Mouse (Mus musculus) brain, embryonic 14.5 days (tissue): Measurements from ENCODE around the gene Fam149b.

ENCODE experiments used
- CTCF ChIP-seq: fragments of 200-500 bp; IDR thresholded peaks from 2 replicates; pipeline ENCODE4 v1.5.1; 2012; ENCODE audit warnings: inconsistent platforms, mild to moderate bottlenecking, moderate library complexity, borderline replicate concordance; ENCODE audit not compliant: insufficient read depth, insufficient read length; ENCODE audit errors: extremely low read depth
- POLR2A ChIP-seq: fragments of 200-500 bp; IDR thresholded peaks from 2 replicates; pipeline ENCODE4 v1.6.1; 2012; ENCODE audit warnings: mild to moderate bottlenecking, inconsistent platforms, borderline replicate concordance; ENCODE audit not compliant: poor library complexity, insufficient read depth, insufficient read length, severe bottlenecking; ENCODE audit errors: extremely low read depth

DNA sequence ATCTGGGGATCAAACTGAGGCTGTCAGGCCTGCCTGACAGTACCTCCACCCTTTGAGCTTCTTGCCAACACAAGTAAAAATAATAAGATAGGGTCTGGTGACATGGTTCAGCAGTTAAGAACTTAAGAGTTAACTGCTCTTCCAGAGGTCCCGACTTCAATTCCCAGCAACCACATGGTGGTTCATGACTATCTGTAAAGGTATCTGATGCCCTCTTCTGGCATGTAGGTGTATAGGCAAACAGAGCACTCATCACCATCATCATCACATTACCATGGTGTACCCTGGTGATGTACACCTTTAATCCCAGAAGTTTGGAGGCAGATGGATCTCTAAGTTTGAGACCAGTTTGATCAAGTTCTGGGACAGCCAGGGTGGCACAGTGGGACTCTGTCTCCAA is 80.6 kb downstream of the Fam149b start:
- TF ChIP-seq CTCF (no peak), POLR2A (no peak)
